Mouse (Mus musculus): ENCODE results near the gene Gm48552. TPM values are rescaled to one million over a fixed set of nuclear protein-coding genes. Genes with fewer than 3 reads are reported as not detected.
A peak's percentile ranks its signal among the peaks of the same experiment; 100 is the strongest.

Gene Gm48552
- polyA plus RNA-seq, 1 experiment from 2014 or later, result 3.8 TPM

GRCm38 (mm10) chr10:81431526-81432168 lies 42.8 kb downstream of the Gm48552 start:
- Histone ChIP-seq H3K4me3 (peak overlapping the region; percentile 75), H3K9me3 (no peaks in the 10 kb centered on the region), H3K36me3 (no peaks in the 10 kb centered on the region), H3K27me3 (peaks cover 28% of the 10 kb centered on the region), H3K4me2 (replicated peaks) (peak overlapping the region; percentile 86), H3K9ac (no peak overlapping the region), H3K27ac (no peak overlapping the region; the same call in 1 of the 2 replicates), H3K4me1 (peaks cover 30% of the 10 kb centered on the region)
- whole genome bisulfite sequencing, result 14% methylated on average over 15 of the region's 15 CpGs
- no peak for ATAC-seq (ENCODE audit: insufficient number of reproducible peaks, insufficient read depth, low FRiP score, low TSS enrichment)

- no peak overlapping the region for H3K27ac ChIP-seq
- H3K9me3 ChIP-seq, result no peaks in the 10 kb centered on the region
- peak overlapping the region; percentile 40 for H3K4me2 ChIP-seq (replicated peaks)
- no peak; the same call in 1 of the 2 replicates for ATAC-seq (ENCODE audit: insufficient number of reproducible peaks, insufficient read depth, low FRiP score, low TSS enrichment)
- peaks cover 21% of the 10 kb centered on the region for H3K27me3 ChIP-seq
- WGBS, result 68% methylated on average over 21 of the region's 21 CpGs
- H3K4me3 ChIP-seq, result no peak overlapping the region
- H3K9ac ChIP-seq, result no peak overlapping the region
- no peaks in the 10 kb centered on the region for H3K36me3 ChIP-seq
- peaks cover 23% of the 10 kb centered on the region for H3K4me1 ChIP-seq
Measured at GRCm38 (mm10) chr10:81432169-81432867, 43.5 kb downstream of the Gm48552 start.

GRCm38 (mm10) chr10:81432868-81433262 lies 44.1 kb downstream of the Gm48552 start:
- peaks cover 16% of the 10 kb centered on the region for H3K27me3 ChIP-seq
- H3K9me3 ChIP-seq, result no peaks in the 10 kb centered on the region
- H3K9ac ChIP-seq, result no peak overlapping the region
- H3K4me3 ChIP-seq, result peak overlapping the region; percentile 6; the same call in 1 of the 2 replicates
- H3K4me1 ChIP-seq, result peaks cover 22% of the 10 kb centered on the region
- no peak overlapping the region for H3K27ac ChIP-seq
- 4% methylated on average over 17 of the region's 17 CpGs for WGBS
- H3K36me3 ChIP-seq, result no peaks in the 10 kb centered on the region
- peak overlapping the region; percentile 40 for H3K4me2 ChIP-seq (replicated peaks)
- ATAC-seq (ENCODE audit: insufficient number of reproducible peaks, insufficient read depth, low FRiP score, low TSS enrichment), result peak; percentile 70

GRCm38 (mm10) chr10:81433541-81434289 lies 44.9 kb downstream of the Gm48552 start:
- no peak overlapping the region for H3K4me3 ChIP-seq

GRCm38 (mm10) chr10:81434361-81435263 lies 45.8 kb downstream of the Gm48552 start:
- H3K9ac ChIP-seq, result no peak overlapping the region
- 55% methylated on average over 15 of the region's 15 CpGs for WGBS
- no peak overlapping the region for H3K27ac ChIP-seq
- no peak overlapping the region for H3K4me3 ChIP-seq
- H3K4me2 ChIP-seq (replicated peaks), result no peak overlapping the region
- peaks cover 17% of the 10 kb centered on the region for H3K4me1 ChIP-seq
- H3K36me3 ChIP-seq, result no peaks in the 10 kb centered on the region
- peaks cover 2% of the 10 kb centered on the region; the same call in 1 of the 2 replicates for H3K27me3 ChIP-seq
- no peak for ATAC-seq (ENCODE audit: insufficient number of reproducible peaks, insufficient read depth, low FRiP score, low TSS enrichment)
- H3K9me3 ChIP-seq, result no peaks in the 10 kb centered on the region

More at GRCm38 (mm10) chr10:81433541-81434289, 44.9 kb downstream of the Gm48552 start:
- Histone ChIP-seq H3K36me3 (no peaks in the 10 kb centered on the region), H3K27ac (no peak overlapping the region), H3K9me3 (no peaks in the 10 kb centered on the region), H3K27me3 (peaks cover 7% of the 10 kb centered on the region; the same call in 1 of the 2 replicates), H3K9ac (no peak overlapping the region), H3K4me2 (replicated peaks) (no peak overlapping the region), H3K4me1 (peaks cover 22% of the 10 kb centered on the region)
- ATAC-seq (ENCODE audit: insufficient number of reproducible peaks, insufficient read depth, low FRiP score, low TSS enrichment), result no peak
- 74% methylated on average over 26 of the region's 26 CpGs for WGBS

GRCm38 (mm10) chr10:81435436-81435835 lies 46.6 kb downstream of the Gm48552 start:
- Histone ChIP-seq H3K4me2 (replicated peaks) (no peak overlapping the region), H3K9ac (no peak overlapping the region), H3K27me3 (peaks cover 2% of the 10 kb centered on the region; the same call in 1 of the 2 replicates), H3K9me3 (no peaks in the 10 kb centered on the region), H3K36me3 (no peaks in the 10 kb centered on the region), H3K4me3 (no peak overlapping the region), H3K4me1 (peaks cover 15% of the 10 kb centered on the region), H3K27ac (no peak overlapping the region)
- 74% methylated on average over 3 of the region's 3 CpGs for WGBS
- no peak for ATAC-seq (ENCODE audit: insufficient number of reproducible peaks, insufficient read depth, low FRiP score, low TSS enrichment)

Small RNA genes lying within 50 kb of the gene (microRNA-seq; reads per million reads assigned to microRNA genes)
- gene Mir1191b, result not detected
- gene Mir6913, result not detected

Other genes with a start within 250 kb of the Gm48552 start
- gene Pias4, start 221.1 kb upstream of the Gm48552 start, polyA plus RNA-seq (2016; fragmentation: Nextera tagmentation; extraction: Ambion mirVana), result 57.5 and 62.0 TPM in 2 replicates
- gene Eef2, start 212.4 kb upstream of the Gm48552 start, polyA plus RNA-seq (2016; fragmentation: Nextera tagmentation; extraction: Ambion mirVana), result 552 and 562 TPM in 2 replicates
- gene Dapk3, start 206.0 kb upstream of the Gm48552 start, polyA plus RNA-seq (2016; fragmentation: Nextera tagmentation; extraction: Ambion mirVana), result 79.5 and 85.3 TPM in 2 replicates
- not detected in 2 replicates for gene 4930442H23Rik, start 205.2 kb upstream of the Gm48552 start, polyA plus RNA-seq (2016; fragmentation: Nextera tagmentation; extraction: Ambion mirVana)
- 0.20 TPM in 1 of 2 replicates, not detected in the other for gene Nmrk2, start 187.0 kb upstream of the Gm48552 start, polyA plus RNA-seq (2016; fragmentation: Nextera tagmentation; extraction: Ambion mirVana)
- gene Atcay, start 158.2 kb upstream of the Gm48552 start, polyA plus RNA-seq (2016; fragmentation: Nextera tagmentation; extraction: Ambion mirVana), result 3.0 and 3.8 TPM in 2 replicates
- gene Zfr2, start 155.8 kb upstream of the Gm48552 start, polyA plus RNA-seq (2016; fragmentation: Nextera tagmentation; extraction: Ambion mirVana), result 13.2 and 13.4 TPM in 2 replicates
- 5.6 and 7.2 TPM in 2 replicates for gene Matk, start 136.1 kb upstream of the Gm48552 start, polyA plus RNA-seq (2016; fragmentation: Nextera tagmentation; extraction: Ambion mirVana)
- 194 and 205 TPM in 2 replicates for gene Mrpl54, start 122.1 kb upstream of the Gm48552 start, polyA plus RNA-seq (2016; fragmentation: Nextera tagmentation; extraction: Ambion mirVana)
- 53.9 and 55.4 TPM in 2 replicates for gene Apba3, start 122.0 kb upstream of the Gm48552 start, polyA plus RNA-seq (2016; fragmentation: Nextera tagmentation; extraction: Ambion mirVana)
- 4.5 and 6.4 TPM in 2 replicates for gene Tjp3, start 97.4 kb upstream of the Gm48552 start, polyA plus RNA-seq (2016; fragmentation: Nextera tagmentation; extraction: Ambion mirVana)
- gene Pip5k1c, start 96.0 kb upstream of the Gm48552 start, polyA plus RNA-seq (2016; fragmentation: Nextera tagmentation; extraction: Ambion mirVana), result 70.1 and 75.3 TPM in 2 replicates
- 61.0 and 62.2 TPM in 2 replicates for gene Cactin, start 67.9 kb upstream of the Gm48552 start, polyA plus RNA-seq (2016; fragmentation: Nextera tagmentation; extraction: Ambion mirVana)
- gene Tbxa2r, start 60.3 kb upstream of the Gm48552 start, polyA plus RNA-seq (2016; fragmentation: Nextera tagmentation; extraction: Ambion mirVana), result 2.8 and 3.1 TPM in 2 replicates
- not detected in 2 replicates for gene Gipc3, start 45.7 kb upstream of the Gm48552 start, polyA plus RNA-seq (2016; fragmentation: Nextera tagmentation; extraction: Ambion mirVana)
- 130 and 132 TPM in 2 replicates for gene Hmg20b, start 38.5 kb upstream of the Gm48552 start, polyA plus RNA-seq (2016; fragmentation: Nextera tagmentation; extraction: Ambion mirVana)
- 13.9 and 14.5 TPM in 2 replicates for gene Mfsd12, start 31.5 kb upstream of the Gm48552 start, polyA plus RNA-seq (2016; fragmentation: Nextera tagmentation; extraction: Ambion mirVana)
- 0.73 and 0.82 TPM in 2 replicates for gene 4930404N11Rik, start 23.2 kb upstream of the Gm48552 start, polyA plus RNA-seq (2016; fragmentation: Nextera tagmentation; extraction: Ambion mirVana)
- gene Fzr1, start 10.5 kb upstream of the Gm48552 start, polyA plus RNA-seq (2016; fragmentation: Nextera tagmentation; extraction: Ambion mirVana), result 140 and 143 TPM in 2 replicates
- gene Dohh, start 4.6 kb upstream of the Gm48552 start, polyA plus RNA-seq (2016; fragmentation: Nextera tagmentation; extraction: Ambion mirVana), result 73.6 and 77.0 TPM in 2 replicates
- gene Gm48551, start 4.5 kb upstream of the Gm48552 start, polyA plus RNA-seq (2016; fragmentation: Nextera tagmentation; extraction: Ambion mirVana), result 2.9 and 4.1 TPM in 2 replicates
- 3.1 and 3.4 TPM in 2 replicates for gene Smim24, start 4.0 kb downstream of the Gm48552 start, polyA plus RNA-seq (2016; fragmentation: Nextera tagmentation; extraction: Ambion mirVana)
- gene Nfic, start 66.6 kb downstream of the Gm48552 start, polyA plus RNA-seq (2016; fragmentation: Nextera tagmentation; extraction: Ambion mirVana), result 46.2 and 50.8 TPM in 2 replicates
- gene Celf5, start 93.7 kb downstream of the Gm48552 start, polyA plus RNA-seq (2016; fragmentation: Nextera tagmentation; extraction: Ambion mirVana), result 2.7 and 3.6 TPM in 2 replicates
- 81.9 and 82.9 TPM in 2 replicates for gene Ncln, start 107.4 kb downstream of the Gm48552 start, polyA plus RNA-seq (2016; fragmentation: Nextera tagmentation; extraction: Ambion mirVana)
- 0.22 and 0.58 TPM in 2 replicates for gene S1pr4, start 111.1 kb downstream of the Gm48552 start, polyA plus RNA-seq (2016; fragmentation: Nextera tagmentation; extraction: Ambion mirVana)
- 0.86 and 0.97 TPM in 2 replicates for gene Gna15, start 135.2 kb downstream of the Gm48552 start, polyA plus RNA-seq (2016; fragmentation: Nextera tagmentation; extraction: Ambion mirVana)
- 82.7 and 83.5 TPM in 2 replicates for gene Gna11, start 156.2 kb downstream of the Gm48552 start, polyA plus RNA-seq (2016; fragmentation: Nextera tagmentation; extraction: Ambion mirVana)
- gene Aes, start 170.5 kb downstream of the Gm48552 start, polyA plus RNA-seq (2016; fragmentation: Nextera tagmentation; extraction: Ambion mirVana), result 523 and 554 TPM in 2 replicates
- 59.2 and 71.1 TPM in 2 replicates for gene Tle2, start 185.6 kb downstream of the Gm48552 start, polyA plus RNA-seq (2016; fragmentation: Nextera tagmentation; extraction: Ambion mirVana)
- gene Tle6, start 212.1 kb downstream of the Gm48552 start, polyA plus RNA-seq (2016; fragmentation: Nextera tagmentation; extraction: Ambion mirVana), result 14.4 and 16.2 TPM in 2 replicates
- 1.6 and 1.7 TPM in 2 replicates for gene BC025920, start 217.3 kb downstream of the Gm48552 start, polyA plus RNA-seq (2016; fragmentation: Nextera tagmentation; extraction: Ambion mirVana)
- gene Sirt6, start 238.8 kb downstream of the Gm48552 start, polyA plus RNA-seq (2016; fragmentation: Nextera tagmentation; extraction: Ambion mirVana), result 55.1 and 55.5 TPM in 2 replicates
- gene Ankrd24, start 239.5 kb downstream of the Gm48552 start, polyA plus RNA-seq (2016; fragmentation: Nextera tagmentation; extraction: Ambion mirVana), result 12.2 and 13.5 TPM in 2 replicates

All from embryonic facial prominence, embryonic 12.5 days (tissue).